ENCODE assay signal across 24 mouse cellular contexts in genomic region chr15:98088889-98089288, GRCm38 (mm10). TPM values are rescaled to one million over a fixed set of nuclear protein-coding genes. Genes with fewer than 3 reads are reported as not detected.
DNase-seq lines count a peak whose midpoint lies in the region; ATAC-seq and TF ChIP-seq lines count a peak whose summit lies in the region.
"Had no signal": no experiment of that assay in that cellular context is flagged by ENCODE, and none has a peak within 500 bp of the region (broad histone marks: within the 10 kb centered on the region; RNA-seq: fewer than 3 reads in every experiment).

No protein-coding gene starts in this region.

- TF ChIP-seq POLR2A in spleen, adult 2 months (IDR thresholded peaks at IDR 0.05; ENCODE audit: low read depth, low read length), result no peak

- ATAC-seq in CD4-positive, CD25-positive, alpha-beta regulatory T cell, adult 4 months, result no peak
- ATAC-seq: forebrain, embryonic 14.5 days; intestine, postnatal 0 days had no signal

- peak; percentile 22 for DNase-seq in CD4-positive, CD25-positive, alpha-beta regulatory T cell, adult 2 months (ENCODE audit: low read depth, low spot score)
- no peak for DNase-seq in spleen, adult 2 months (ENCODE audit: low read depth in 1 of 2, low spot score in 2 of 2)
- DNase-seq in spleen, postnatal 14 days (ENCODE audit: low spot score in 2 of 2), result no peak
- peak; percentile 53 for DNase-seq in thymus, postnatal 0 days (ENCODE audit: low spot score)
- DNase-seq in retina, postnatal 1 day, result no peak
- DNase-seq in cerebellum, postnatal 14 days, result no peak
- DNase-seq: adrenal gland, adult 8-10 months; cerebellum, adult 8-10 months; gastrocnemius, postnatal 10 days; heart, adult 18-20 months; layer of hippocampus, adult 9-11 months; left cerebral cortex, postnatal 4 days; lung, adult 18-20 months; lung, postnatal 10 days; midbrain, embryonic 14.5 days; right cerebral cortex, postnatal 14 days; spleen, adult 18-20 months had no signal

- 9% methylated on average over 1 of the region's 1 CpGs for WGBS in spleen, adult 2 months

- H3K36me3 ChIP-seq in spleen, adult 2 months (ENCODE audit: control insufficient read depth, insufficient read depth, low read length), result peaks cover 10% of the 10 kb centered on the region

- H3K4me3 ChIP-seq in spleen, adult 2 months (ENCODE audit: extremely low read depth, insufficient read depth, insufficient read length), result peak overlapping the region; percentile 41; the same call in 1 of the 2 replicates
- H3K4me3 ChIP-seq: embryonic facial prominence, embryonic 15.5 days; hindbrain, embryonic 12.5 days; limb, embryonic 15.5 days; stomach, embryonic 15.5 days had no signal

- H3K27ac ChIP-seq in spleen, adult 2 months (ENCODE audit: insufficient read depth, low read length), result peak overlapping the region; percentile 66
- H3K27ac ChIP-seq: embryonic facial prominence, embryonic 15.5 days; hindbrain, embryonic 12.5 days; limb, embryonic 15.5 days; stomach, embryonic 15.5 days had no signal

- no peak for TF ChIP-seq CTCF in spleen, adult 2 months (IDR thresholded peaks at IDR 0.05; ENCODE audit: extremely low read depth, insufficient read depth, insufficient read length, insufficient replicate concordance)

- H3K27me3 ChIP-seq in spleen, adult 2 months (ENCODE audit: control insufficient read depth, insufficient read depth, low read length), result no peaks in the 10 kb centered on the region
- H3K27me3 ChIP-seq: embryonic facial prominence, embryonic 15.5 days; hindbrain, embryonic 12.5 days; limb, embryonic 15.5 days; stomach, embryonic 15.5 days had no signal

- H3K4me1 ChIP-seq in spleen, adult 2 months (ENCODE audit: control insufficient read depth, insufficient read depth, insufficient read length), result peaks cover 7% of the 10 kb centered on the region
- H3K4me1 ChIP-seq: stomach, embryonic 15.5 days had no signal

RNA-seq across cellular contexts. Expression of gene Pfkm, which starts 3.5 kb away (rescaled TPM):
- polyA plus RNA-seq in CD4-positive, CD25-positive, alpha-beta regulatory T cell, adult 4 months (2017; shearing (Covaris generic)), result 10 to 100 TPM in 1 of 2 experiments, 1 to 10 TPM in 1; 4.8 to 13.4 TPM
- 6.4 and 7.8 TPM in 2 replicates for polyA plus RNA-seq in spleen, adult 2 months (2012; rRNA removed)
- polyA plus RNA-seq in thymus, postnatal 0 days (2015; fragmentation: Nextera tagmentation; extraction: Ambion mirVana), result 13.7 and 16.2 TPM in 2 replicates

RNA-seq across cellular contexts. Expression of gene Senp1, which starts 4.7 kb away (rescaled TPM):
- polyA plus RNA-seq in CD4-positive, CD25-positive, alpha-beta regulatory T cell, adult 4 months (2017; shearing (Covaris generic)), result 10 to 100 TPM; 33.4 to 34.3 TPM
- 9.9 and 11.4 TPM in 2 replicates for polyA plus RNA-seq in spleen, adult 2 months (2012; rRNA removed)
- polyA plus RNA-seq in thymus, postnatal 0 days (2015; fragmentation: Nextera tagmentation; extraction: Ambion mirVana), result 31.5 and 35.9 TPM in 2 replicates

Comparison
In these comparisons a context has a peak if more than half of its experiments do, and no peak if none do; other contexts are left out.
1. DNase-seq: peak in CD4-positive, CD25-positive, alpha-beta regulatory T cell, adult 2 months (single experiment) and thymus, postnatal 0 days (single experiment); none in spleen, adult 2 months (0 of 2), spleen, postnatal 14 days (0 of 2), retina, postnatal 1 day (single experiment) and cerebellum, postnatal 14 days (0 of 2).